Mouse (Mus musculus) CH12.LX (cell line): ENCODE results near the gene Atg16l1. TPM values are rescaled to one million over a fixed set of nuclear protein-coding genes. Genes with fewer than 3 reads are reported as not detected.

Experiments used
- DNase-seq: peaks from one replicate; pipeline ENCODE4 v3.0.0-alpha.2; 2013; ENCODE audit errors: extremely low read depth
- H3K27ac ChIP-seq: 2 replicates; pipeline ENCODE4 v1.5.1; 2012; ENCODE audit warnings: low read depth, mild to moderate bottlenecking, control low read depth, moderate library complexity; ENCODE audit not compliant: insufficient read depth
- H3K27me3 ChIP-seq: replicated peaks from 2 replicates; pipeline ENCODE3; 2012; ENCODE audit warnings: inconsistent platforms
- H3K36me3 ChIP-seq, 2 experiments: replicated peaks in 1 of 2; 2 replicates each; pipeline versions ENCODE3 to v1.6.1; 2012; ENCODE audit warnings: inconsistent platforms in 1 of 2, low read length in 1 of 2, mild to moderate bottlenecking in 1 of 2, mixed read lengths in 1 of 2, moderate library complexity in 1 of 2; ENCODE audit not compliant: control insufficient read depth in 1 of 2, insufficient read depth in 1 of 2
- H3K4me1 ChIP-seq, 2 experiments: 2 replicates each; pipeline ENCODE4 v1.6.1; 2012; ENCODE audit warnings: inconsistent platforms in 1 of 2, moderate library complexity in 1 of 2; ENCODE audit not compliant: insufficient read depth in 2 of 2, control insufficient read depth in 1 of 2
- H3K4me2 ChIP-seq: 2 replicates; pipeline ENCODE4 v1.6.1; 2012; ENCODE audit warnings: low read depth, mild to moderate bottlenecking, control low read depth; ENCODE audit not compliant: poor library complexity, insufficient read depth, severe bottlenecking
- H3K4me3 ChIP-seq, 3 experiments: fragments of 150-350 bp in 1 of 3; sonication (generic) in 1 of 3; replicated peaks in 1 of 3; 2 replicates each; pipeline versions ENCODE3 to v1.5.1; 2011 to 2012; ENCODE audit warnings: low read depth in 2 of 3, low read length in 2 of 3, mild to moderate bottlenecking in 2 of 3, moderate library complexity in 2 of 3, control low read depth in 1 of 3, improper control_type of control experiment in 1 of 3, inconsistent platforms in 1 of 3, mixed read lengths in 1 of 3; ENCODE audit not compliant: poor library complexity in 1 of 3
- H3K79me2 ChIP-seq: replicated peaks from 2 replicates; pipeline ENCODE4 v1.6.1; 2012; ENCODE audit warnings: mild to moderate bottlenecking, moderate library complexity; ENCODE audit not compliant: control insufficient read depth, poor library complexity, insufficient read depth, severe bottlenecking; ENCODE audit errors: extremely low read depth
- H3K9ac ChIP-seq: 2 replicates; pipeline ENCODE4 v1.6.1; 2012; ENCODE audit warnings: low read depth, mild to moderate bottlenecking, control low read depth, moderate library complexity; ENCODE audit not compliant: insufficient read depth
- H3K9me3 ChIP-seq: replicated peaks from 2 replicates; pipeline ENCODE3; 2012; ENCODE audit warnings: low read length, inconsistent platforms, mixed read lengths
- BHLHE40 ChIP-seq: IDR thresholded peaks from 2 replicates; pipeline ENCODE4 v1.6.1; 2011; ENCODE audit warnings: mild to moderate bottlenecking, low read depth, low read length, improper control_type of control experiment
- CHD1 ChIP-seq: IDR thresholded peaks from 2 replicates; pipeline ENCODE4 v1.6.1; 2012; ENCODE audit warnings: low read depth, low read length, improper control_type of control experiment, inconsistent platforms
- CHD2 ChIP-seq: IDR thresholded peaks from 2 replicates; pipeline ENCODE4 v1.6.1; 2011; ENCODE audit warnings: low read length, improper control_type of control experiment
- CTCF ChIP-seq, 2 experiments: IDR thresholded peaks in 1 of 2; conservative IDR thresholded peaks in 1 of 2; 2 replicates each; pipeline ENCODE4 v1.5.1; 2011 to 2012; ENCODE audit warnings: low read depth in 2 of 2, low read length in 2 of 2, improper control_type of control experiment in 1 of 2, inconsistent platforms in 1 of 2, mild to moderate bottlenecking in 1 of 2, moderate library complexity in 1 of 2
- E2F4 ChIP-seq: IDR thresholded peaks from 2 replicates; pipeline ENCODE4 v1.6.1; 2011; ENCODE audit warnings: low read depth, low read length, improper control_type of control experiment; ENCODE audit not compliant: insufficient replicate concordance
- ELF1 ChIP-seq: IDR thresholded peaks from 2 replicates; pipeline ENCODE4 v1.6.1; 2014; ENCODE audit warnings: low read depth, mild to moderate bottlenecking, inconsistent platforms, low read length, improper control_type of control experiment
- EP300 ChIP-seq: IDR thresholded peaks from 2 replicates; pipeline ENCODE4 v1.6.1; 2011; ENCODE audit warnings: low read length, improper control_type of control experiment
- ETS1 ChIP-seq: conservative IDR thresholded peaks from 2 replicates; pipeline ENCODE4 v1.6.1; 2012; ENCODE audit warnings: low read depth, mild to moderate bottlenecking, inconsistent platforms, low read length, improper control_type of control experiment, moderate library complexity
- GABPA ChIP-seq: IDR thresholded peaks from 2 replicates; pipeline ENCODE4 v1.6.1; 2012; ENCODE audit warnings: low read depth, low read length, improper control_type of control experiment, inconsistent platforms; ENCODE audit not compliant: insufficient replicate concordance
- HCFC1 ChIP-seq: IDR thresholded peaks from 2 replicates; pipeline ENCODE4 v1.6.1; 2012; ENCODE audit warnings: low read depth, mild to moderate bottlenecking, inconsistent platforms, low read length, improper control_type of control experiment
- IRF4 ChIP-seq: IDR thresholded peaks from 2 replicates; pipeline ENCODE4 v1.6.1; 2014; ENCODE audit warnings: low read depth, mild to moderate bottlenecking, inconsistent platforms, low read length, improper control_type of control experiment
- JUN ChIP-seq: IDR thresholded peaks from 2 replicates; pipeline ENCODE4 v1.6.1; 2011; ENCODE audit warnings: low read depth, mild to moderate bottlenecking, low read length, improper control_type of control experiment, moderate library complexity; ENCODE audit not compliant: insufficient read depth
- JUND ChIP-seq: conservative IDR thresholded peaks from 2 replicates; pipeline ENCODE4 v1.6.1; 2011; ENCODE audit warnings: low read depth, low read length, improper control_type of control experiment
- KAT2A ChIP-seq: IDR thresholded peaks from 2 replicates; pipeline ENCODE4 v1.6.1; 2012; ENCODE audit warnings: low read length, improper control_type of control experiment, inconsistent platforms; ENCODE audit not compliant: insufficient replicate concordance
- MAFK ChIP-seq: IDR thresholded peaks from 2 replicates; pipeline ENCODE4 v1.6.1; 2011; ENCODE audit warnings: low read length, improper control_type of control experiment; ENCODE audit not compliant: insufficient replicate concordance
- MAX ChIP-seq: IDR thresholded peaks from 2 replicates; pipeline ENCODE4 v1.6.1; 2011; ENCODE audit warnings: low read length, improper control_type of control experiment
- MAZ ChIP-seq: IDR thresholded peaks from 2 replicates; pipeline ENCODE4 v1.6.1; 2012; ENCODE audit warnings: low read depth, mild to moderate bottlenecking, inconsistent platforms, low read length, improper control_type of control experiment, moderate library complexity
- MEF2A ChIP-seq: IDR thresholded peaks from 2 replicates; pipeline ENCODE4 v1.6.1; 2014; ENCODE audit warnings: low read depth, mild to moderate bottlenecking, inconsistent platforms, low read length, improper control_type of control experiment, borderline replicate concordance
- MXI1 ChIP-seq: IDR thresholded peaks from 2 replicates; pipeline ENCODE4 v1.6.1; 2011; ENCODE audit warnings: mild to moderate bottlenecking, low read depth, low read length, improper control_type of control experiment
- MYC ChIP-seq: IDR thresholded peaks from 2 replicates; pipeline ENCODE4 v1.6.1; 2011; ENCODE audit warnings: low read depth, mild to moderate bottlenecking, improper control_type of control experiment, low read length
- NELFE ChIP-seq: IDR thresholded peaks from 2 replicates; pipeline ENCODE4 v1.6.1; 2011; ENCODE audit warnings: low read depth, low read length, improper control_type of control experiment
- NRF1 ChIP-seq: IDR thresholded peaks from 2 replicates; pipeline ENCODE4 v1.6.1; 2014; ENCODE audit warnings: low read depth, mild to moderate bottlenecking, inconsistent platforms, low read length, improper control_type of control experiment, moderate library complexity
- PAX5 ChIP-seq: IDR thresholded peaks from 2 replicates; pipeline ENCODE4 v1.6.1; 2012; ENCODE audit warnings: low read length, inconsistent platforms, mixed read lengths
- POLR2A ChIP-seq: IDR thresholded peaks from 2 replicates; pipeline ENCODE4 v1.6.1; 2011; ENCODE audit warnings: low read depth, mild to moderate bottlenecking, improper control_type of control experiment, low read length
- POLR2AphosphoS2 ChIP-seq: IDR thresholded peaks from 2 replicates; pipeline ENCODE4 v1.6.1; 2011; ENCODE audit warnings: low read depth, low read length, improper control_type of control experiment
- RAD21 ChIP-seq: IDR thresholded peaks from 2 replicates; pipeline ENCODE4 v1.6.1; 2011; ENCODE audit warnings: low read depth, mild to moderate bottlenecking, low read length, improper control_type of control experiment, moderate library complexity
- RCOR1 ChIP-seq: conservative IDR thresholded peaks from 2 replicates; pipeline ENCODE4 v1.6.1; 2012; ENCODE audit warnings: low read depth, mild to moderate bottlenecking, inconsistent platforms, low read length, improper control_type of control experiment
- SIN3A ChIP-seq: IDR thresholded peaks from 2 replicates; pipeline ENCODE4 v1.6.1; 2012; ENCODE audit warnings: low read length, improper control_type of control experiment, inconsistent platforms
- SMC3 ChIP-seq: IDR thresholded peaks from 2 replicates; pipeline ENCODE4 v1.6.1; 2011; ENCODE audit warnings: low read depth, low read length, improper control_type of control experiment
- TBP ChIP-seq: conservative IDR thresholded peaks from 2 replicates; pipeline ENCODE4 v1.6.1; 2011; ENCODE audit warnings: low read depth, low read length, improper control_type of control experiment
- TCF12 ChIP-seq: IDR thresholded peaks from 2 replicates; pipeline ENCODE4 v1.6.1; 2014; ENCODE audit warnings: low read depth, mild to moderate bottlenecking, inconsistent platforms, low read length, improper control_type of control experiment
- UBTF ChIP-seq: IDR thresholded peaks from 2 replicates; pipeline ENCODE4 v1.6.1; 2012; ENCODE audit warnings: low read depth, mild to moderate bottlenecking, inconsistent platforms, low read length, improper control_type of control experiment, moderate library complexity
- USF1 ChIP-seq: IDR thresholded peaks from 2 replicates; pipeline ENCODE4 v1.6.1; 2014; ENCODE audit warnings: low read depth, mild to moderate bottlenecking, inconsistent platforms, low read length, improper control_type of control experiment
- USF2 ChIP-seq: conservative IDR thresholded peaks from 2 replicates; pipeline ENCODE4 v1.6.1; 2011; ENCODE audit warnings: low read depth, low read length, improper control_type of control experiment
- ZC3H11A ChIP-seq: IDR thresholded peaks from 2 replicates; pipeline ENCODE4 v1.6.1; 2012; ENCODE audit warnings: low read depth, mild to moderate bottlenecking, inconsistent platforms, low read length, improper control_type of control experiment
- ZKSCAN1 ChIP-seq: IDR thresholded peaks from 2 replicates; pipeline ENCODE4 v1.6.1; 2012; ENCODE audit warnings: low read depth, inconsistent platforms, low read length, improper control_type of control experiment, borderline replicate concordance
- ZMIZ1 ChIP-seq: IDR thresholded peaks from 2 replicates; pipeline ENCODE4 v1.6.1; 2012; ENCODE audit warnings: low read depth, mild to moderate bottlenecking, inconsistent platforms, low read length, improper control_type of control experiment
- ZNF384 ChIP-seq: IDR thresholded peaks from 2 replicates; pipeline ENCODE4 v1.6.1; 2012; ENCODE audit warnings: low read depth, low read length, improper control_type of control experiment, inconsistent platforms
- dilution Hi-C: fragments of 300-500 bp; cut with MboI; formaldehyde crosslinking; loops from 2 replicates; pipeline ENCODE4 v1.14.3; 2020; ENCODE audit warnings: low sequenced_read_pairs; ENCODE audit not compliant: extremely low pct_unique_long_range_greater_than_20kb, extremely low pct_ligation_motif_present
- in situ Hi-C: fragments of 300-500 bp; cut with MboI; formaldehyde crosslinking; loops from 3 replicates; pipeline ENCODE4 v1.14.3; 2019; ENCODE audit warnings: low sequenced_read_pairs, low pct_ligation_motif_present, low pct_unique_long_range_greater_than_20kb, mixed read lengths
- polyA plus RNA-seq: library from polyadenylated mRNA; unstranded; fragments of >175 nt; gene quantifications from 2 replicates; pipeline ENCODE4 v1.2.1, GENCODE M21; 2012; ENCODE audit warnings: low read depth; ENCODE audit not compliant: insufficient read length
- total RNA-seq, 2 experiments: library from RNA; depleted of rRNA; stranded (reverse); fragments of 300-350 nt in 1 of 2; fragments of >200 nt in 1 of 2; gene quantifications; 2 replicates each; pipeline ENCODE4 v1.2.3; 2012 to 2014

Atg16l1 gene
- total and polyA plus RNA-seq, 3 experiments = 19.9 to 21.6 (median 19.9) TPM

DNA sequence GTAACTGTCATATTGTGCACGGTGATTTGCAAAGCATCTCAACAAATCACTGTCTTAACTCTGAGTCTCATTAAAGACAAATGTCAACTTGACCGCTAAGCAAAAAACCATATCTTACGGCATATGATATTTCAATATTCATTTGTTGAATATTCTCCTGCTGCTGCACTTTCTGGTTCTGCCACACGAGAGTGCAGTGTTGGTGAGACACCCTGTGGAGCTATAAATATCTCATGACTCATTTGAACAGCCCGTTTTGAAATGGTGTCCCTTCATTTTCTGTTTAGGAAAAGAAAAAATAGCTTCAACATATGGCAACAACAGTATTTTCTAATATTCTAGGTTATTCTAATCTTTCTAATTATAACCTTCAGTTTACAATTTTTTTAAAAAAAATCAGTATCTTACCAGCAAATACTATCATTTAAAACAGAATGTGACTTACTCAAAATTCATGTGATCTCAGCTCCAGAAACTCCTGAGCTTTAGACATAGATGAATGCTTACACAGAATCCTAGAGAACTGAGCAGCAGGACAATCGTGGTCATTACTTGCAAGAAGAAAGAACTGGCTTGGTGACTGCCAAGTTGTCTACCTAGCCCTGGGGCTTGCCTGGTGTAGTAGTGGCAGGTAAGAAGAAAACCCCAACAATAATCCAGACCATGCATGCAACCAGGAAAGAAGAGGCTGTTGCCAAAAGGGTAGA, 14.9 kb upstream of the Atg16l1 start:
- peaks cover 8 to 9% of the 10 kb centered on the region in 2 experiments; a peak in 3 of 4 replicates for H3K4me1 ChIP-seq
- no peak for TF ChIP-seq USF1
- TF ChIP-seq ZKSCAN1 = no peak
- TF ChIP-seq CTCF (conservative IDR thresholded peaks at IDR 0.05 in 1 of 2, IDR thresholded peaks at IDR 0.05 in 1 of 2; ENCODE audit: low read depth in 2 of 2, low read length in 2 of 2) = peak in 1 of 2 experiments; percentile 58; a peak in 2 of 4 replicates
- TF ChIP-seq MYC = no peak
- no peak for TF ChIP-seq ZMIZ1
- no peak for TF ChIP-seq SIN3A
- no peak for TF ChIP-seq KAT2A
- TF ChIP-seq CHD1 = no peak
- TF ChIP-seq ELF1 = no peak
- TF ChIP-seq ETS1 = 0 out of 2 replicates have a peak, but pooled peaks have one; percentile 39
- peak; percentile 24 for TF ChIP-seq RAD21
- no peak for TF ChIP-seq TBP
- no peak for TF ChIP-seq CHD2
- TF ChIP-seq ZNF384 = peak; percentile 20; the same call in 1 of the 2 replicates
- TF ChIP-seq USF2 = no peak
- TF ChIP-seq EP300 = peak; percentile 51
- no peak for TF ChIP-seq PAX5
- TF ChIP-seq TCF12 = no peak
- peak; percentile 43 for TF ChIP-seq SMC3
- TF ChIP-seq GABPA = no peak
- no peak for TF ChIP-seq NELFE
- TF ChIP-seq ZC3H11A = no peak
- TF ChIP-seq MXI1 = no peak
- no peak for TF ChIP-seq MAX
- TF ChIP-seq E2F4 = no peak
- TF ChIP-seq JUND = peak; percentile 92
- TF ChIP-seq MAFK = no peak
- no peak for TF ChIP-seq HCFC1
- no peak for TF ChIP-seq UBTF
- TF ChIP-seq RCOR1 = no peak
- TF ChIP-seq POLR2AphosphoS2 = no peak
- TF ChIP-seq POLR2A = no peak
- TF ChIP-seq BHLHE40 = peak; percentile 40
- peak; percentile 99 for TF ChIP-seq MEF2A
- no peak for TF ChIP-seq NRF1
- peak; percentile 73 for TF ChIP-seq IRF4
- TF ChIP-seq JUN = peak; percentile 92
- TF ChIP-seq MAZ = no peak
- TF ChIP-seq, all 38 proteins: peak for 11
- Histone ChIP-seq H3K4me3 (no peak overlapping the region), H3K27me3 (no peaks in the 10 kb centered on the region), H3K79me2 (no peaks in the 10 kb centered on the region), H3K9ac (0 out of 2 replicates have a peak overlapping the region, but pooled peaks have one; percentile 27), H3K27ac (no peak overlapping the region), H3K36me3 (no peaks in the 10 kb centered on the region), H3K9me3 (peaks cover 2% of the 10 kb centered on the region), H3K4me2 (peak overlapping the region; percentile 58)
- DNase-seq = peak; percentile 43
- in situ Hi-C loops (no loop called here), dilution Hi-C loops (no loop called here)
